Mouse (Mus musculus) CD4-positive, CD25-positive, alpha-beta regulatory T cell, adult 4 months (primary cell): ENCODE measurements around the gene Bgn. TPM values are rescaled to one million over a fixed set of nuclear protein-coding genes. Genes with fewer than 3 reads are reported as not detected.

ENCODE experiments used
- ATAC-seq: one replicate; pipeline ENCODE4 v1.8.0; 2017
- polyA plus RNA-seq, 2 experiments: library from polyadenylated mRNA; unstranded; fragments of 100-300 nt; shearing (Covaris generic); gene quantifications; one replicate each; pipeline ENCODE4 v1.2.1; 2017

Gene Bgn
- polyA plus RNA-seq, 2 experiments from 2014 or later: not detected

- no peak for ATAC-seq
Measured at GRCm38 (mm10) chrX:73490186-73490585, 6.8 kb downstream of the Bgn start.

- ATAC-seq: no peak
Measured at GRCm38 (mm10) chrX:73490804-73491203, 7.4 kb downstream of the Bgn start.

GRCm38 (mm10) chrX:73493567-73493966 lies 10.2 kb downstream of the Bgn start:
- peak; percentile 89 for ATAC-seq

- no peak for ATAC-seq
Measured at GRCm38 (mm10) chrX:73496746-73497145, 13.3 kb downstream of the Bgn start.

GRCm38 (mm10) chrX:73505130-73505735 lies 21.8 kb downstream of the Bgn start:
- ATAC-seq: no peak

- ATAC-seq: no peak
Measured at GRCm38 (mm10) chrX:73506577-73506976, 23.2 kb downstream of the Bgn start.

- no peak for ATAC-seq
Measured at GRCm38 (mm10) chrX:73509209-73509608, 25.8 kb downstream of the Bgn start.

GRCm38 (mm10) chrX:73512904-73513303 lies 29.5 kb downstream of the Bgn start:
- no peak for ATAC-seq

- ATAC-seq: no peak
Measured at GRCm38 (mm10) chrX:73516556-73516955, 33.2 kb downstream of the Bgn start.

GRCm38 (mm10) chrX:73517060-73517600 lies 33.7 kb downstream of the Bgn start:
- ATAC-seq: no peak

GRCm38 (mm10) chrX:73520692-73521091 lies 37.3 kb downstream of the Bgn start:
- ATAC-seq: no peak

- ATAC-seq: no peak
Measured at GRCm38 (mm10) chrX:73524318-73525222, 41.2 kb downstream of the Bgn start.

GRCm38 (mm10) chrX:73525223-73526140 lies 42.1 kb downstream of the Bgn start:
- no peak for ATAC-seq

GRCm38 (mm10) chrX:73526410-73526887 lies 43.0 kb downstream of the Bgn start:
- ATAC-seq: no peak

- no peak for ATAC-seq
Measured at GRCm38 (mm10) chrX:73537875-73538274, 54.5 kb downstream of the Bgn start.

GRCm38 (mm10) chrX:73543340-73543739 lies 59.9 kb downstream of the Bgn start:
- no peak for ATAC-seq

Other genes starting within 250 kb of the Bgn start
- 100 to 1,000 TPM; 102 to 135 TPM for gene Xlr4c, start 240.5 kb upstream of the Bgn start, polyA plus RNA-seq
- not detected for gene Xlr3c, start 218.2 kb upstream of the Bgn start, polyA plus RNA-seq
- not detected for gene Xlr5a, start 190.6 kb upstream of the Bgn start, polyA plus RNA-seq
- under 1 TPM in 1 of 2 experiments, not detected in 1; 0.26 TPM for gene Xlr5c, start 190.6 kb upstream of the Bgn start, polyA plus RNA-seq
- gene Gm45015, start 146.8 kb upstream of the Bgn start, polyA plus RNA-seq: not detected
- 10 to 100 TPM; 11.1 to 11.4 TPM for gene Zfp275, start 141.0 kb upstream of the Bgn start, polyA plus RNA-seq
- not detected for gene Gm18336, start 84.9 kb upstream of the Bgn start, polyA plus RNA-seq
- under 1 TPM in 1 of 2 experiments, not detected in 1; 0.27 TPM for gene Zfp92, start 72.5 kb upstream of the Bgn start, polyA plus RNA-seq
- gene Trex2, start 48.3 kb upstream of the Bgn start, polyA plus RNA-seq: not detected
- 10 to 100 TPM; 23.5 to 27.7 TPM for gene Haus7, start 24.6 kb upstream of the Bgn start, polyA plus RNA-seq
- gene Atp2b3, start 19.5 kb downstream of the Bgn start, polyA plus RNA-seq: not detected
- under 1 TPM in 1 of 2 experiments, not detected in 1; 0.31 TPM for gene Dusp9, start 155.8 kb downstream of the Bgn start, polyA plus RNA-seq
- 1 to 10 TPM; 2.6 to 2.7 TPM for gene Pnck, start 176.5 kb downstream of the Bgn start, polyA plus RNA-seq
- gene Slc6a8, start 189.5 kb downstream of the Bgn start, polyA plus RNA-seq: under 1 TPM; 0.63 TPM
- gene Bcap31, start 232.6 kb downstream of the Bgn start, polyA plus RNA-seq: 100 to 1,000 TPM; 283 to 291 TPM
- gene Abcd1, start 233.0 kb downstream of the Bgn start, polyA plus RNA-seq: 10 to 100 TPM; 23.3 to 44.3 TPM